Mouse (Mus musculus) liver, adult 2 months (tissue): ENCODE measurements around the gene Fpgs. TPM values are rescaled to one million over a fixed set of nuclear protein-coding genes. Genes with fewer than 3 reads are reported as not detected.

Source experiments
- DNase-seq: peaks from one replicate; pipeline ENCODE4 v3.0.0-alpha.2; 2011; ENCODE audit warnings: low read depth, low spot score; ENCODE audit errors: extremely low read depth
- H3K27ac ChIP-seq: fragments of 200-500 bp; replicated peaks from 2 replicates; pipeline ENCODE4 v1.5.1; 2012; ENCODE audit warnings: low read depth, mild to moderate bottlenecking, control low read depth, inconsistent platforms, low read length; ENCODE audit not compliant: insufficient read depth
- H3K27me3 ChIP-seq: fragments of 200-500 bp; 2 replicates; pipeline ENCODE4 v1.6.1; 2012; ENCODE audit warnings: mild to moderate bottlenecking, moderate library complexity, low read length, inconsistent platforms; ENCODE audit not compliant: control insufficient read depth, insufficient read depth
- H3K36me3 ChIP-seq: fragments of 200-500 bp; 2 replicates; pipeline ENCODE4 v1.6.1; 2012; ENCODE audit warnings: low read length, inconsistent platforms; ENCODE audit not compliant: control insufficient read depth, insufficient read depth
- H3K4me1 ChIP-seq: fragments of 200-500 bp; 2 replicates; pipeline ENCODE4 v1.6.1; 2011; ENCODE audit warnings: low read length; ENCODE audit not compliant: control insufficient read depth, insufficient read depth
- H3K4me3 ChIP-seq: fragments of 200-500 bp; 2 replicates; pipeline ENCODE4 v1.5.1; 2011; ENCODE audit warnings: low read depth, mild to moderate bottlenecking, control low read depth, low read length, moderate library complexity; ENCODE audit not compliant: insufficient read depth
- H3K79me2 ChIP-seq: fragments of 200-500 bp; 2 replicates; pipeline ENCODE4 v1.6.1; 2012; ENCODE audit warnings: inconsistent platforms, mild to moderate bottlenecking, low read length, moderate library complexity; ENCODE audit not compliant: control insufficient read depth, insufficient read depth
- H3K9ac ChIP-seq: fragments of 200-500 bp; 2 replicates; pipeline ENCODE4 v1.6.1; 2012; ENCODE audit warnings: low read depth, mild to moderate bottlenecking, control low read depth, inconsistent platforms, low read length
- CTCF ChIP-seq: fragments of 200-500 bp; IDR thresholded peaks from 2 replicates; pipeline ENCODE4 v1.5.1; 2011; ENCODE audit warnings: low read depth, low read length, control low read depth
- POLR2A ChIP-seq: fragments of 200-500 bp; IDR thresholded peaks from 2 replicates; pipeline ENCODE4 v1.6.1; 2011; ENCODE audit warnings: low read length, control low read depth; ENCODE audit not compliant: insufficient read depth; ENCODE audit errors: extremely low read depth
- WGBS: fragments of 180-500 bp; shearing (Covaris S2); methylation state at CpG from one replicate; pipeline ENCODE4 v1.1.7; 2018; 5-methylcytosine and 5-hydroxymethylcytosine counted together
- polyA plus RNA-seq: library from polyadenylated mRNA; depleted of rRNA; stranded (reverse); fragments of >200 nt; gene quantifications from 2 replicates; pipeline ENCODE4 v1.2.3, GENCODE M21; 2012
- total RNA-seq: library from RNA; depleted of rRNA; stranded (reverse); fragments of >200 nt; gene quantifications from 2 replicates; pipeline ENCODE4 v1.2.3, GENCODE M21; 2014

The Fpgs gene
- total and polyA plus RNA-seq, 2 experiments = 158 to 414 TPM

DNA sequence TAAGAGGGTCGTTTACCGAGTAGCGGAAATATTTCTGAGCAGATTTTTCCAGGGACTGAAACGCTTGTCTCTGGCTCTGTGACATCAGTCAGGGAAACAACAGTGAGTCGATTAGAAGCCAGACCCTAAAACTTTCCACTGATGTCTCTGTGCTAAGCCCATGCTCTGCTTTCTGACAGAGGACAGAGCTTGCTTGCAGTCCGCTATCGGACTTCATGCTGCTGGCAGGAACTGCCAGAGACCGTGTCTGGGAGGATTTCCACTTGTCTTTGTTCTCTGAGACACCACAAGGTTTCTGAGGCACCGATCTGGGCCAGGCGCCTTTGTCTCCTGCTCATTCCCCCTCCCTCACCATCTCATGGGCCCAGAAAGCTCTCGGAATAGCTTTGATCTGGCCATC, 36.2 kb downstream of the Fpgs start:
- H3K9ac ChIP-seq = no peak overlapping the region
- no peak overlapping the region for H3K4me3 ChIP-seq
- peaks cover 1% of the 10 kb centered on the region; the same call in 1 of the 2 replicates for H3K36me3 ChIP-seq
- no peak for DNase-seq
- H3K27me3 ChIP-seq = no peaks in the 10 kb centered on the region
- peak overlapping the region; percentile 25 for H3K27ac ChIP-seq
- no peak for TF ChIP-seq POLR2A
- TF ChIP-seq CTCF = no peak
- WGBS = 62% methylated on average over 11 of the region's 11 CpGs
- 0 out of 2 replicates have a peak, but pooled peaks cover 2% of the 10 kb centered on the region for H3K4me1 ChIP-seq
- no peaks in the 10 kb centered on the region for H3K79me2 ChIP-seq

DNA sequence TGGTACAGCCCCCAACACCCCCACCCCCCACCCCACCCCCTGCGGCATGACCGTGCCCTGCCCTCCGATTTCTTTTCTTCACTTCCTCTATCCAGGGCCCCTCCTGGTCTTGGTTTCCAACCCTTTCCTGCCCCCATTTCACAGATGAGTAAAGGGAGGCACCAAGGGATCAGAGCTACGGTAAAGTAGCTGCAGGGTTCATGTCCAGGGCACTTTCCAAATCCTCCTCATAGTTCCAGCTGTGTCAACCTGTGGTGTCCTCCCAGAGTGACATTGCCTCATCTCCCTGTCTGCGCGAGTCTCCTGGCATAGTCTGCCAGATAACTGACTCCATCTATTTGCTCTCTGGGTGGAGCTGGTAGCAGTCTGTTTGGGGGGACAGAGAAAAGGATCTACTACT, 38.1 kb downstream of the Fpgs start:
- Histone ChIP-seq H3K4me3 (no peak overlapping the region), H3K4me1 (0 out of 2 replicates have a peak, but pooled peaks cover 2% of the 10 kb centered on the region), H3K36me3 (no peaks in the 10 kb centered on the region; the same call in 1 of the 2 replicates), H3K79me2 (no peaks in the 10 kb centered on the region), H3K9ac (no peak overlapping the region), H3K27me3 (no peaks in the 10 kb centered on the region), H3K27ac (no peak overlapping the region)
- 28% methylated on average over 6 of the region's 6 CpGs for WGBS
- DNase-seq = peak; percentile 71
- TF ChIP-seq POLR2A (no peak), CTCF (no peak)

DNA sequence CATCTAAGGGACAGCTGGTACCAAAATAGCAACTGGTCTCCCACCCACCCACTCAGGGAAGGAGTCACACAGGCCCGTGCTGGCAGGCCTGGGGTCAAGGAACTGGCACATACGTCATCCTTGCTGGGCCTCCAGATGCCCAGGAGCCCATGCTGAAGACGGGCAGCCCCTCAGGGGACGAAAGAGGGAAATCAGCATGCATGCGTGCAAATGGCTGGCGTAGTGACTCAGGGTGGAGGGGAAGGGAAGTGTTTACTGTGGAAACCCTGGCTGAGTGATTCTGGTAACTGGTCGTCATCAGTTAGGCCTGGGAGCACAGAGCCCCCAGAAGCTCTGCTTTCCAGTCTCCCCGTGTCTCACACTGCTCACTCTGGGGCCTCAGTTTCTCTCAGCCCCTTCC, 38.6 kb downstream of the Fpgs start:
- 79% methylated on average over 8 of the region's 8 CpGs for whole genome bisulfite sequencing
- no peak overlapping the region; the same call in 1 of the 2 replicates for H3K9ac ChIP-seq
- no peaks in the 10 kb centered on the region; the same call in 1 of the 2 replicates for H3K36me3 ChIP-seq
- no peak overlapping the region for H3K4me3 ChIP-seq
- TF ChIP-seq CTCF = no peak
- TF ChIP-seq POLR2A = no peak
- H3K27me3 ChIP-seq = no peaks in the 10 kb centered on the region
- H3K4me1 ChIP-seq = 0 out of 2 replicates have a peak, but pooled peaks cover 2% of the 10 kb centered on the region
- no peak overlapping the region for H3K27ac ChIP-seq
- DNase-seq = no peak
- no peaks in the 10 kb centered on the region for H3K79me2 ChIP-seq

DNA sequence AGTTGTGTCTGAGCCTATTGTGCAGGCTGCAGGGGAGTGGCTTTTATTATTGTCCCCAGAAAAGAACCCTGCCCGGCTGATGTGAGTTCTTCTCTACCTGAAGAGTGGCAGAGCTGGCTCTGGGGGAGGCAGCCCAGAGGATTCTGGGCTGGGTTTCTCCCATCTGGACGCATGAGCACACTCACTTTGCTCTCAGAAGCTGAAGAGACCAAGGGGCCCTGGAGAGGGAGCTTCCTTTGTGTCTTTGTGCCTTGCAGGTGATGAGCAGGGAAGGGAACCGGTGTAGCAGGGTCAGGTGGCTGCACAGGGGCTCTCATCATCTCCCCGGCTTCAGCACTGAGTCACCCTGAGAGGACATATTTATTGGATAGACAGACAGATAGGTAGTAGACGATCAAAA, 41.7 kb downstream of the Fpgs start:
- 74% methylated on average over 5 of the region's 5 CpGs for WGBS
- TF ChIP-seq CTCF = no peak
- no peak for TF ChIP-seq POLR2A
- Histone ChIP-seq H3K4me3 (no peak overlapping the region), H3K27me3 (no peaks in the 10 kb centered on the region), H3K36me3 (no peaks in the 10 kb centered on the region), H3K9ac (no peak overlapping the region), H3K79me2 (no peaks in the 10 kb centered on the region), H3K4me1 (peaks cover 2% of the 10 kb centered on the region; the same call in 1 of the 2 replicates), H3K27ac (peak overlapping the region; percentile 56)
- DNase-seq = no peak

DNA sequence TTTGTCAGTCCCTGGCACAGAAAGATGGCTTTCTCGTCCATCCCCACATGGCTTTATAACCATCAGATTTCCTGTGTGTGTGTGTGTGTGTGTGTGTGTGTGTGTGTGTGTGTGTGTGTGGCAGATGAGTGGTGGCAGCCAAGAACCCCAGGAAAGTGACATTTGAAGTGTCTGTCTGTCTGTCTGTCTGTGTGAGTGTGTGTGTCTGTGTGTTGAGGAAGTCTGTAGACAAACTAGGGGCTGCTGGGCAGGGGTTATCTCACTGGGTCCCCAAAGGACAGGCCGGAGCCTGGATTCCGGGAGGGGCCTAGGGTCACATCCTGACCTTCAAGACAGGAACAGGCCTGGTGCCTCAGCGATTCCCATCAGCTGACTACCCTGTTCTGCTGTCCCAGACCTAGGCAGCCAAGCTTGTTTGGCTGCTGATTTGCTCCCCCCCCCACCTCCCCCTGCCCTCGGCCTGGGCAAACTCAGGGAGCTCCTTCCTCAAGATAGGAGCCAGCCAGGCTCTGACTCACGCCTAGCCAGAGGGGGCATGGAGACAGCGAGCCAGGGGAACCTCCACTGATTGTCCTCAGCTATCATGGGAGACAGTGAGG, 42.3 kb downstream of the Fpgs start:
- Histone ChIP-seq H3K4me3 (no peak overlapping the region), H3K27ac (peak overlapping the region; percentile 56), H3K27me3 (no peaks in the 10 kb centered on the region), H3K9ac (no peak overlapping the region), H3K4me1 (peaks cover 2% of the 10 kb centered on the region; the same call in 1 of the 2 replicates), H3K36me3 (no peaks in the 10 kb centered on the region), H3K79me2 (no peaks in the 10 kb centered on the region)
- 54% methylated on average over 7 of the region's 7 CpGs for WGBS
- no peak for TF ChIP-seq POLR2A
- TF ChIP-seq CTCF = no peak
- peak; percentile 42 for DNase-seq

DNA sequence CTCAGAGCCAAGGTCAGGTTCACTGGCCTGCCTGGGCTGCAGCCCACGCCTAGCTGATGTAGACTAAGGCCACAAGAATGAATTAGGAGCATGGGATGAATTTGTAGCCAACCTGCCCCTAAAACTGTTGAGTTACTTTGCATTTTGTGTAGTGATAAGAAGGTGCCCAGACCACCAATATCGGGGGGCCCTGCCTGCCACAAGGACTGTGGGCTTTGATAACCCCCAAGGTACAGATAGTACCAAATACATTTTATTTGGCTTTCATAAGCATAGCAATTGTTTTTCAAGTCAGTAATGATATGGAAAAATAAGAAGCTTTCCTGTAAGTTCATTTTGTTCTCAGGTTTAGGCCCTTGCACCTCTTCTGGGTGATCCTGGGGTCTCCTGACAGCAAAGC, 45.1 kb downstream of the Fpgs start:
- whole genome bisulfite sequencing = 76% methylated on average over 2 of the region's 2 CpGs

More for the DNA sequence above, 45.1 kb downstream of the Fpgs start:
- Histone ChIP-seq H3K27me3 (no peaks in the 10 kb centered on the region), H3K27ac (peak overlapping the region; percentile 21), H3K9ac (no peak overlapping the region), H3K79me2 (no peaks in the 10 kb centered on the region), H3K36me3 (no peaks in the 10 kb centered on the region), H3K4me1 (peaks cover 2% of the 10 kb centered on the region; the same call in 1 of the 2 replicates), H3K4me3 (no peak overlapping the region)
- TF ChIP-seq POLR2A = no peak
- TF ChIP-seq CTCF = no peak
- no peak for DNase-seq
